Mouse (Mus musculus): ENCODE data around the gene Sestd1. TPM values are rescaled to one million over a fixed set of nuclear protein-coding genes. Genes with fewer than 3 reads are reported as not detected.

The Sestd1 gene
- polyA plus RNA-seq, 1 experiment from 2014 or later, result 26.6 TPM

- no peak overlapping the region for H3K4me3 ChIP-seq (ENCODE audit: low read depth, low read length)
- H3K9me3 ChIP-seq (replicated peaks; ENCODE audit: control insufficient read depth, low read length, poor library complexity, severe bottlenecking), result no peaks in the 10 kb centered on the region
- H3K4me2 ChIP-seq (ENCODE audit: low read length), result no peak overlapping the region
- H3K36me3 ChIP-seq (ENCODE audit: control insufficient read depth, insufficient read depth, low read length), result peaks cover 7% of the 10 kb centered on the region
- 92% methylated on average over 10 of the region's 10 CpGs for WGBS
- H3K27ac ChIP-seq (ENCODE audit: low read length), result no peak overlapping the region
- no peak overlapping the region for H3K9ac ChIP-seq (ENCODE audit: low read depth, low read length)
- no peak for ATAC-seq
- H3K27me3 ChIP-seq (ENCODE audit: control insufficient read depth, insufficient read depth, low read depth, low read length), result no peaks in the 10 kb centered on the region
- peaks cover 17% of the 10 kb centered on the region for H3K4me1 ChIP-seq (ENCODE audit: control insufficient read depth, insufficient read depth, low read length)
These were observed 33.1 kb downstream of the Sestd1 start for GRCm38 (mm10) chr2:77247200-77247830.

- Histone ChIP-seq H3K27ac (ENCODE audit: low read length) (no peak overlapping the region), H3K9me3 (replicated peaks; ENCODE audit: control insufficient read depth, low read length, poor library complexity, severe bottlenecking) (no peaks in the 10 kb centered on the region), H3K27me3 (ENCODE audit: control insufficient read depth, insufficient read depth, low read depth, low read length) (no peaks in the 10 kb centered on the region), H3K4me2 (ENCODE audit: low read length) (no peak overlapping the region), H3K4me1 (ENCODE audit: control insufficient read depth, insufficient read depth, low read length) (peaks cover 17% of the 10 kb centered on the region), H3K36me3 (ENCODE audit: control insufficient read depth, insufficient read depth, low read length) (peaks cover 9% of the 10 kb centered on the region), H3K9ac (ENCODE audit: low read depth, low read length) (no peak overlapping the region), H3K4me3 (ENCODE audit: low read depth, low read length) (no peak overlapping the region)
- no peak for ATAC-seq
- 77% methylated on average over 3 of the region's 3 CpGs for WGBS
These were observed 34.6 kb downstream of the Sestd1 start for GRCm38 (mm10) chr2:77245806-77246205.

- Histone ChIP-seq H3K9ac (ENCODE audit: low read depth, low read length) (no peak overlapping the region), H3K4me1 (ENCODE audit: control insufficient read depth, insufficient read depth, low read length) (peaks cover 6% of the 10 kb centered on the region; the same call in 1 of the 2 replicates), H3K27ac (ENCODE audit: low read length) (no peak overlapping the region), H3K9me3 (replicated peaks; ENCODE audit: control insufficient read depth, low read length, poor library complexity, severe bottlenecking) (no peaks in the 10 kb centered on the region), H3K4me2 (ENCODE audit: low read length) (no peak overlapping the region), H3K4me3 (ENCODE audit: low read depth, low read length) (no peak overlapping the region), H3K36me3 (ENCODE audit: control insufficient read depth, insufficient read depth, low read length) (peaks cover 13% of the 10 kb centered on the region), H3K27me3 (ENCODE audit: control insufficient read depth, insufficient read depth, low read depth, low read length) (no peaks in the 10 kb centered on the region)
- ATAC-seq, result no peak
- 89% methylated on average over 6 of the region's 6 CpGs for WGBS
These were observed 38.1 kb downstream of the Sestd1 start for GRCm38 (mm10) chr2:77242248-77242647.

GRCm38 (mm10) chr2:77238607-77239006 lies 41.8 kb downstream of the Sestd1 start:
- peaks cover 15% of the 10 kb centered on the region for H3K36me3 ChIP-seq (ENCODE audit: control insufficient read depth, insufficient read depth, low read length)
- no peak overlapping the region for H3K4me2 ChIP-seq (ENCODE audit: low read length)
- no peak overlapping the region for H3K4me3 ChIP-seq (ENCODE audit: low read depth, low read length)
- H3K9me3 ChIP-seq (replicated peaks; ENCODE audit: control insufficient read depth, low read length, poor library complexity, severe bottlenecking), result no peaks in the 10 kb centered on the region
- WGBS, result 93% methylated on average over 3 of the region's 3 CpGs
- ATAC-seq, result no peak
- no peaks in the 10 kb centered on the region for H3K27me3 ChIP-seq (ENCODE audit: control insufficient read depth, insufficient read depth, low read depth, low read length)
- H3K9ac ChIP-seq (ENCODE audit: low read depth, low read length), result no peak overlapping the region
- H3K4me1 ChIP-seq (ENCODE audit: control insufficient read depth, insufficient read depth, low read length), result no peaks in the 10 kb centered on the region
- H3K27ac ChIP-seq (ENCODE audit: low read length), result no peak overlapping the region

- no peaks in the 10 kb centered on the region for H3K4me1 ChIP-seq (ENCODE audit: control insufficient read depth, insufficient read depth, low read length)
- ATAC-seq, result no peak
- no peak overlapping the region for H3K4me2 ChIP-seq (ENCODE audit: low read length)
- no peaks in the 10 kb centered on the region for H3K27me3 ChIP-seq (ENCODE audit: control insufficient read depth, insufficient read depth, low read depth, low read length)
- WGBS, result 80% methylated on average over 3 of the region's 3 CpGs
- no peak overlapping the region for H3K9ac ChIP-seq (ENCODE audit: low read depth, low read length)
- H3K9me3 ChIP-seq (replicated peaks; ENCODE audit: control insufficient read depth, low read length, poor library complexity, severe bottlenecking), result no peaks in the 10 kb centered on the region
- H3K27ac ChIP-seq (ENCODE audit: low read length), result no peak overlapping the region
- peaks cover 20% of the 10 kb centered on the region for H3K36me3 ChIP-seq (ENCODE audit: control insufficient read depth, insufficient read depth, low read length)
- H3K4me3 ChIP-seq (ENCODE audit: low read depth, low read length), result no peak overlapping the region
These were observed 42.3 kb downstream of the Sestd1 start for GRCm38 (mm10) chr2:77238046-77238445.

GRCm38 (mm10) chr2:77236860-77237259 lies 43.5 kb downstream of the Sestd1 start:
- no peak overlapping the region for H3K4me2 ChIP-seq (ENCODE audit: low read length)
- H3K9ac ChIP-seq (ENCODE audit: low read depth, low read length), result no peak overlapping the region
- WGBS, result 90% methylated on average over 4 of the region's 4 CpGs
- H3K36me3 ChIP-seq (ENCODE audit: control insufficient read depth, insufficient read depth, low read length), result peaks cover 28% of the 10 kb centered on the region
- ATAC-seq, result no peak
- H3K4me1 ChIP-seq (ENCODE audit: control insufficient read depth, insufficient read depth, low read length), result no peaks in the 10 kb centered on the region
- no peaks in the 10 kb centered on the region for H3K9me3 ChIP-seq (replicated peaks; ENCODE audit: control insufficient read depth, low read length, poor library complexity, severe bottlenecking)
- H3K4me3 ChIP-seq (ENCODE audit: low read depth, low read length), result no peak overlapping the region
- no peaks in the 10 kb centered on the region for H3K27me3 ChIP-seq (ENCODE audit: control insufficient read depth, insufficient read depth, low read depth, low read length)
- no peak overlapping the region for H3K27ac ChIP-seq (ENCODE audit: low read length)

DNA sequence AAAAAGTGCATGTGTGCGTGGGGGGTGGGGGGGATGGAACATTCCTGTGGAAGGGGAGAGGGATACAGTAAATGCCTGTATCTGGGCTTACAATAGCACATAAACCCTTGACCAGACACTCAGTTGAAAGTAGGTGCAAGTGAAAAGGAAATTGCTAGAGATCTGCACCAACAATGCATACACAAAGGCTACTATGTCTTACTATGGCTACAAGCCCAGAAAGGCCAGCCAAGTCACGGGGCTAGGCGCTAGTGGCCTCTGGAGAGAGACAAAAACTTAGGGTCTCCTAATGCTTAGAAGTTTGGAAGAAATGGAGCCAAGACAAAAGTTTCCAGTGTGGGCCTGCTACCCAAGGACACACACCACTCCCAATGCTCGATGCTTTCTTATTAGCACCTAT lies 44.5 kb downstream of the Sestd1 start:
- Histone ChIP-seq H3K9me3 (replicated peaks; ENCODE audit: control insufficient read depth, low read length, poor library complexity, severe bottlenecking) (no peaks in the 10 kb centered on the region), H3K4me2 (ENCODE audit: low read length) (no peak overlapping the region), H3K27me3 (ENCODE audit: control insufficient read depth, insufficient read depth, low read depth, low read length) (no peaks in the 10 kb centered on the region), H3K4me3 (ENCODE audit: low read depth, low read length) (no peak overlapping the region), H3K27ac (ENCODE audit: low read length) (no peak overlapping the region), H3K4me1 (ENCODE audit: control insufficient read depth, insufficient read depth, low read length) (no peaks in the 10 kb centered on the region), H3K36me3 (ENCODE audit: control insufficient read depth, insufficient read depth, low read length) (peaks cover 31% of the 10 kb centered on the region), H3K9ac (ENCODE audit: low read depth, low read length) (no peak overlapping the region)
- no peak for ATAC-seq
- WGBS, result 78% methylated on average over 4 of the region's 4 CpGs

DNA sequence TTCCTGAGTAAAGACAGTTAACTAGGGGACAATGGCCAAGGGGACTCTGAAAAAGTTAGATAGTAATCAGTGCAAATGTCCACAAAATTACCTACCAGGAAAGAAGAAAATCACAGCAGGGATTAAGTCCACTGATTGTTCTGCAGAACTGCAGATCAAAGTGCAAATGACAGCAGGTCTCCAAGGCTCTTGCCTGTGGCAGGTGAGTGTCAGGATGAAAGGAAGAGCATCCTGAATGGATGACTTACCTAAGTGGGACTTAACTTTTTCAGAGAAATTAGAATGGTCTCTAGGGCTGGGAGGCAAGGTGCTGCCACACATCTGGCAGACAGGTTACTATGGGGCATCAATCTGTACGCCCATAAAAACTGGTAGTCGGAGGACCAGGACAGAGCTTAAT lies 47.8 kb downstream of the Sestd1 start:
- H3K27me3 ChIP-seq (ENCODE audit: control insufficient read depth, insufficient read depth, low read depth, low read length), result no peaks in the 10 kb centered on the region
- H3K9ac ChIP-seq (ENCODE audit: low read depth, low read length), result no peak overlapping the region
- no peak for ATAC-seq
- 90% methylated on average over 2 of the region's 2 CpGs for WGBS
- no peak overlapping the region for H3K4me3 ChIP-seq (ENCODE audit: low read depth, low read length)
- H3K9me3 ChIP-seq (replicated peaks; ENCODE audit: control insufficient read depth, low read length, poor library complexity, severe bottlenecking), result no peaks in the 10 kb centered on the region
- H3K4me2 ChIP-seq (ENCODE audit: low read length), result no peak overlapping the region
- H3K27ac ChIP-seq (ENCODE audit: low read length), result no peak overlapping the region
- H3K36me3 ChIP-seq (ENCODE audit: control insufficient read depth, insufficient read depth, low read length), result peaks cover 31% of the 10 kb centered on the region
- no peaks in the 10 kb centered on the region for H3K4me1 ChIP-seq (ENCODE audit: control insufficient read depth, insufficient read depth, low read length)

DNA sequence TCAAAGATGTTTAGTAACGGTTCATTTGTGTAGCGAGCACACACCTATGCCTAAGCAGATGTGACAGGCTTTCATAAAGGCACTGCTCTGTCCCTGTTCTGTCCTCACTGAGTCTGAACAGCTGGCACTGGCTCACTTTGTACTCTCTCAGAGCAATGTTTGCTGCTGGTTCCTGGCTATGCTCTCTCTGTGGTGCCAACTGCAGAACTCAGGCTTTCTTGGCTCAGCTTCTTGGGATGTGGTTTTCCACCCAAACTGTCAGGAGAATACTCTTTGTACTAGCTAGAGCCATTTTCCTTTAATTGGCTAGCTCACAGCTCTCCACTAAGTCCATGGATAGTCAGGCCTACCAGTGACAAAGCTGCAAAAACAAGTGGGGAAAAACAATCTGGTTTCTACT lies 59.4 kb downstream of the Sestd1 start:
- ATAC-seq, result no peak
- Histone ChIP-seq H3K36me3 (ENCODE audit: control insufficient read depth, insufficient read depth, low read length) (peaks cover 4% of the 10 kb centered on the region; the same call in 1 of the 2 replicates), H3K4me2 (ENCODE audit: low read length) (no peak overlapping the region), H3K4me3 (ENCODE audit: low read depth, low read length) (no peak overlapping the region), H3K4me1 (ENCODE audit: control insufficient read depth, insufficient read depth, low read length) (no peaks in the 10 kb centered on the region), H3K27ac (ENCODE audit: low read length) (no peak overlapping the region; the same call in 1 of the 2 replicates), H3K9ac (ENCODE audit: low read depth, low read length) (no peak overlapping the region), H3K27me3 (ENCODE audit: control insufficient read depth, insufficient read depth, low read depth, low read length) (no peaks in the 10 kb centered on the region), H3K9me3 (replicated peaks; ENCODE audit: control insufficient read depth, low read length, poor library complexity, severe bottlenecking) (no peaks in the 10 kb centered on the region)
- WGBS, result 72% methylated on average over 2 of the region's 2 CpGs
